Mouse (Mus musculus): ENCODE results near the gene Rps19.

DNA sequence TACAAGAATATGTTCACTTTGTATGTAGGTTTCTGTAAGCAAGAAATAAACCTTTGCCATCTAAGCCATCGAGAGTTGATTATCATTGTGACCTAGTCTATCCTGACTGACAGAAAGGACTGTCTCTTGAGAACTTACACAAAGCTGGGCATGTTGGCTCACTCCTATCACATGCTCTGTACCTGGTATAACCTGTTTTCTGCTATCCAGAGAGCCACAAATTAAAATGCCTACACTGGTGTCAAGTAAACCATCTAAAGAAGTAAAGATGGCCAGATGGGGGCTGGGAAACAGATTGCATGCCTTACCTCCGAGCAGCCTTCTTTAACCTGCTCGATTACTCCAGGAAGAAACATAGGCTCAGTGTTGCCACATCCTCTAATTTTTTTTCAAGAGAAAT is 6.6 kb upstream of the Rps19 start:
- no peak for TF ChIP-seq CTCF (IDR thresholded peaks at IDR 0.05; ENCODE audit: borderline replicate concordance, extremely low read depth, insufficient read depth, insufficient read length)
- no peak for TF ChIP-seq POLR2A (IDR thresholded peaks at IDR 0.05; ENCODE audit: borderline replicate concordance, extremely low read depth, insufficient read depth, insufficient read length, poor library complexity, severe bottlenecking)

All from brain, embryonic 14.5 days (tissue).